ENCODE assay signal across 13 mouse cellular contexts in genomic region chr13:60286525-60287224, GRCm38 (mm10).
DNase-seq lines count a peak whose midpoint lies in the region; ATAC-seq and TF ChIP-seq lines count a peak whose summit lies in the region.
"Had no signal": no experiment of that assay in that cellular context is flagged by ENCODE, and none has a peak within 500 bp of the region (broad histone marks: within the 10 kb centered on the region; RNA-seq: fewer than 3 reads in every experiment).

No protein-coding gene starts in this region.

- H3K4me1 ChIP-seq in embryonic fibroblast, embryonic 13.5 days (ENCODE audit: control insufficient read depth, insufficient read depth, low read length): peaks cover 16% of the 10 kb centered on the region
- H3K4me1 ChIP-seq in heart, embryonic 16.5 days (ENCODE audit: control insufficient read depth, insufficient read depth, low read length): peaks cover 30% of the 10 kb centered on the region
- H3K4me1 ChIP-seq in stomach, embryonic 14.5 days (ENCODE audit: control insufficient read depth, insufficient read depth, low read length): peaks cover 16% of the 10 kb centered on the region
- H3K4me1 ChIP-seq in forebrain, embryonic 11.5 days (replicated peaks; ENCODE audit: control insufficient read depth, insufficient read depth, low read length): no peaks in the 10 kb centered on the region

- no peaks in the 10 kb centered on the region for H3K27me3 ChIP-seq in heart, embryonic 16.5 days (ENCODE audit: control insufficient read depth, insufficient read depth, low read length)
- no peaks in the 10 kb centered on the region for H3K27me3 ChIP-seq in stomach, embryonic 14.5 days (ENCODE audit: control insufficient read depth, insufficient read depth, low read length)
- H3K27me3 ChIP-seq in forebrain, embryonic 11.5 days (ENCODE audit: control insufficient read depth, insufficient read depth, low read length): no peaks in the 10 kb centered on the region

- TF ChIP-seq CTCF in embryonic fibroblast, embryonic 13.5 days (IDR thresholded peaks at IDR 0.05; ENCODE audit: borderline replicate concordance, insufficient read depth, low read length): no peak

- peak; percentile 47 for DNase-seq in heart, adult 18-20 months
- DNase-seq in heart, postnatal 14 days: no peak
- DNase-seq in forebrain, embryonic 11.5 days (ENCODE audit: low spot score): no peak
- DNase-seq: kidney, postnatal 10 days had no signal

- intact Hi-C loops in heart, postnatal 14 days (cut with DNase I): no loop called here

- H3K27ac ChIP-seq in embryonic fibroblast, embryonic 13.5 days (ENCODE audit: insufficient read depth, low read length): peak overlapping the region; percentile 69
- H3K27ac ChIP-seq in heart, embryonic 16.5 days (ENCODE audit: low read length): peak overlapping the region; percentile 64
- H3K27ac ChIP-seq in stomach, embryonic 14.5 days (ENCODE audit: low read length): peak overlapping the region; percentile 45; the same call in 1 of the 2 replicates
- no peak overlapping the region for H3K27ac ChIP-seq in forebrain, embryonic 11.5 days (ENCODE audit: low read depth, low read length)
- H3K27ac ChIP-seq: liver, embryonic 14.5 days had no signal

- H3K4me3 ChIP-seq in embryonic fibroblast, embryonic 13.5 days (ENCODE audit: insufficient read depth, low read length): no peak overlapping the region
- no peak overlapping the region for H3K4me3 ChIP-seq in heart, embryonic 16.5 days (ENCODE audit: low read length)
- H3K4me3 ChIP-seq in stomach, embryonic 14.5 days (ENCODE audit: low read depth, low read length): no peak overlapping the region
- H3K4me3 ChIP-seq in forebrain, embryonic 11.5 days (ENCODE audit: low read depth, low read length): no peak overlapping the region
- H3K4me3 ChIP-seq: myocyte had no signal

- ATAC-seq in heart, embryonic 16.5 days (replicated peaks; ENCODE audit: extremely low read depth, insufficient read depth, low FRiP score): peak; percentile 46
- no peak for ATAC-seq in stomach, embryonic 14.5 days (ENCODE audit: insufficient number of reproducible peaks, insufficient read depth, low FRiP score, low read depth)
- ATAC-seq in forebrain, embryonic 11.5 days (replicated peaks; ENCODE audit: low FRiP score): no peak
- ATAC-seq in granulocyte monocyte progenitor cell, adult 5-6 weeks (replicated peaks; ENCODE audit: poor library complexity, severe bottlenecking): no peak
- ATAC-seq: forebrain, embryonic 16.5 days; hindbrain, embryonic 16.5 days had no signal

- peak overlapping the region; percentile 16; the same call in 1 of the 2 replicates for H3K4me2 ChIP-seq in heart, embryonic 16.5 days (ENCODE audit: low read depth, low read length)
- no peak overlapping the region for H3K4me2 ChIP-seq in stomach, embryonic 14.5 days (replicated peaks; ENCODE audit: low read depth, low read length)
- H3K4me2 ChIP-seq in forebrain, embryonic 11.5 days (ENCODE audit: low read depth, low read length, severe bottlenecking): no peak overlapping the region
- H3K4me2 ChIP-seq: midbrain, embryonic 11.5 days had no signal

- 20% methylated on average over 11 of the region's 11 CpGs for WGBS in heart, embryonic 16.5 days
- 21% methylated on average over 11 of the region's 11 CpGs for WGBS in stomach, embryonic 14.5 days
- WGBS in forebrain, embryonic 11.5 days: 86% methylated on average over 11 of the region's 11 CpGs

- H3K36me3 ChIP-seq in heart, embryonic 16.5 days (ENCODE audit: control insufficient read depth, insufficient read depth): no peaks in the 10 kb centered on the region
- no peaks in the 10 kb centered on the region for H3K36me3 ChIP-seq in stomach, embryonic 14.5 days (ENCODE audit: control insufficient read depth, insufficient read depth, low read length)
- no peaks in the 10 kb centered on the region for H3K36me3 ChIP-seq in forebrain, embryonic 11.5 days (ENCODE audit: control insufficient read depth, insufficient read depth, low read length)

- H3K9ac ChIP-seq in heart, embryonic 16.5 days (ENCODE audit: low read length): no peak overlapping the region
- H3K9ac ChIP-seq in stomach, embryonic 14.5 days (replicated peaks; ENCODE audit: low read depth, low read length): no peak overlapping the region
- no peak overlapping the region for H3K9ac ChIP-seq in forebrain, embryonic 11.5 days (ENCODE audit: low read length)
- H3K9ac ChIP-seq: liver, embryonic 14.5 days had no signal

- no peak for TF ChIP-seq POLR2A in embryonic fibroblast, embryonic 13.5 days (IDR thresholded peaks at IDR 0.05; ENCODE audit: low read depth, low read length)

- H3K9me3 ChIP-seq in heart, embryonic 16.5 days (replicated peaks; ENCODE audit: control insufficient read depth, low read length): no peaks in the 10 kb centered on the region
- H3K9me3 ChIP-seq in stomach, embryonic 14.5 days (ENCODE audit: control insufficient read depth, low read depth, low read length): no peaks in the 10 kb centered on the region
- H3K9me3 ChIP-seq in forebrain, embryonic 11.5 days (ENCODE audit: control insufficient read depth, low read length): no peaks in the 10 kb centered on the region

Comparison
In these comparisons a context has a peak if more than half of its experiments do, and no peak if none do; other contexts are left out.
1. DNase-seq: peak in heart, adult 18-20 months (2 of 2); none in heart, postnatal 14 days (0 of 2) and forebrain, embryonic 11.5 days (single experiment).